Mouse (Mus musculus): ENCODE measurements around the gene Fxyd4.

DNA sequence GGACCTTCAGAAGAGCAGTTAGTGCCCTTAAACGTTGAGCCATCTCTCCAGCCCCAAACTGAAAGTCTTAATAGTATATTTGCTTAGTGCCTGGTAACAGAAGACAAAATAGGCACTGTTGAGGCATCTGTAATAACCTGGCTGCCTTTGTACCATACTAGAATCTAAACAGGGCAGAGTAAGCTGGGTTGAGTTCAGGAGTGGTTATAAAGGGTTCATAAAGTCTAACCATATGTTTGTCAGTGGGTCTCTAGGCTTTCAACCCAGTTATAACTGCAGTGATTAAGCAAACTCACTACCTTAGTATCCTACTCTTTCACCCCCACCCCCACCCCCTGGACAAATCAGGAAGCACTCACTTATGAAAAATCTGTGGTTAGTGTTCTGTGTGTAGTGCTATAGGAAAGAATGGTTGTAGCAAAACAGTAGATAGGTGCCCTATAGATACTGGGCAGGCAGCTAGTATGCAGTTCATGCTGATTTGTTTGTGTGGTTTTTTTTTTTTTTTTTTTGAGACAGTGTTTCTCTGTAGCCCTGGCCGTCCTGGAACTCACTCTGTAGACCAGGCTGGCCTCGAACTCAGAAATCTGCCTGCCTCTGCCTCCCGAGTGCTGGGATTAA lies 10.5 kb downstream of the Fxyd4 start:
- TF ChIP-seq POLR2A (IDR thresholded peaks at IDR 0.05; ENCODE audit: insufficient read depth, low read depth, low read length) (no peak), EP300 (IDR thresholded peaks at IDR 0.05; ENCODE audit: insufficient read depth, low read depth, low read length) (no peak)
